Comparison of ENCODE assay signal across 13 mouse cellular contexts in genomic region chr1:53931314-53931713, GRCm38 (mm10).
"Had no signal": no experiment of that assay in that cellular context is flagged by ENCODE, and none has a peak within 500 bp of the region (broad histone marks: within the 10 kb centered on the region; RNA-seq: fewer than 3 reads in every experiment).

No protein-coding gene starts in this region.

- H3K36me3 ChIP-seq: limb, embryonic 12.5 days; liver, embryonic 12.5 days; midbrain, embryonic 15.5 days; neural tube, embryonic 12.5 days had no signal

- DNase-seq: kidney, postnatal 4 days; thymus, adult 18-20 months; thymus, postnatal 14 days had no signal

- ATAC-seq: inflammation-experienced regulatory T-cells, adult 6 months; intestine, postnatal 0 days; liver, embryonic 12.5 days; midbrain, embryonic 15.5 days had no signal

- H3K27ac ChIP-seq: layer of hippocampus, adult 2 months; limb, embryonic 12.5 days; liver, embryonic 12.5 days; macrophage; midbrain, embryonic 15.5 days; neural tube, embryonic 12.5 days had no signal

- H3K9ac ChIP-seq: limb, embryonic 12.5 days; liver, embryonic 12.5 days; midbrain, embryonic 15.5 days; neural tube, embryonic 12.5 days had no signal

- H3K4me3 ChIP-seq: layer of hippocampus, adult 2 months; limb, embryonic 12.5 days; liver, embryonic 12.5 days; midbrain, embryonic 15.5 days; neural tube, embryonic 12.5 days had no signal

- H3K27me3 ChIP-seq: limb, embryonic 12.5 days; liver, embryonic 12.5 days; midbrain, embryonic 15.5 days; neural tube, embryonic 12.5 days had no signal

- H3K4me1 ChIP-seq: limb, embryonic 12.5 days; liver, embryonic 12.5 days; midbrain, embryonic 15.5 days; neural tube, embryonic 12.5 days had no signal

- H3K9me3 ChIP-seq: limb, embryonic 12.5 days; liver, embryonic 12.5 days; megakaryocyte, embryonic 14.5 days; midbrain, embryonic 15.5 days; neural tube, embryonic 12.5 days had no signal

- H3K4me2 ChIP-seq: limb, embryonic 12.5 days; liver, embryonic 12.5 days; midbrain, embryonic 11.5 days; midbrain, embryonic 15.5 days; neural tube, embryonic 12.5 days had no signal
